Mouse (Mus musculus) CD4-positive helper T cell, adult 2 months (primary cell): Measurements from ENCODE around the gene Entpd6.
A peak's percentile ranks its signal among the peaks of the same experiment; 100 is the strongest.

Source experiments
- DNase-seq: peaks from one replicate; pipeline ENCODE4 v3.0.0-alpha.2; 2012; ENCODE audit warnings: low read depth, missing footprints, low spot score

The Entpd6 gene

DNA sequence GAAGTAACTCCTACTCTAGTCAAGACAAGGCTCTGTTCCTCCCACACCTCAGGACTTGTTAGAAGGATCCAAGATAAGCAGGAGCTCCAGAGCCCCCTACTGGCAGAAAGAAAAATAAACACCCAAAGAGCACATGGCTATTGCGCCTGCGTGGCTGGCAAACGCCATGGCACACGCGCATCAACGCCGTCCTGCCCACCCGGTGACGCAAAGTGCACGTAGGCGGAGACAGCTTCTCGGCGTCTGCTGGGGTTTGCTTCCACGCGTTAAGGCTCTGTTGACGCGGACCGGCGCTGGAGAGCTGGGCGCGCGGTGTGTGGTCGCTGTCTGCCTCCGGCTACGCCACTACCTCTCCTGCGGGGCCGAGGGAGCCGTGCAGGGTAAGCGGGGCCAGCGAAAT lies at the start of gene Entpd6:
Entpd6 (plus strand) TSS at position 189 of the 400 bp plus-strand sequence.
- DNase-seq, result peak; percentile 97

GRCm38 (mm10) chr2:150712167-150712674 lies 36.6 kb upstream of the Entpd6 start:
- DNase-seq, result no peak

GRCm38 (mm10) chr2:150735756-150736576 lies 12.9 kb upstream of the Entpd6 start:
- DNase-seq, result no peak

DNA sequence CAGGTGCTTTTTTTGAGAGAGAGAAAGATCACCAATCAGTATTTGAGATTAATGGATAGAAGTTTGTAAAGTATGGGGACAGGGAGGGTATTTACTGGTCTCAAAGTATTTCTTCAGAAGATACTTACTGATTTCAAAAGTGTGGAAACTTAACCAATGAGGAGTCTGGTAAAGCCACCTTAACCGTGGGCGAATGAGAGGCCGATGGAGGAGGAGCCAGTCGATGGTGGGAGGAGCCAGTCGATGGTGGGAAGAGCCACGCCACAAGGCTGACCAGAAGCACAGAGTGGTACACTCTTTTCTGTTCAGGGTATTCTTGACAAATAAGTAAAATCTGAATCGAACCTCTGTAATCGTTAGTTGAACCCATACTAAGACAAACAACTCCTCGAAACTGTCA lies 11.0 kb upstream of the Entpd6 start:
- DNase-seq, result no peak

DNA sequence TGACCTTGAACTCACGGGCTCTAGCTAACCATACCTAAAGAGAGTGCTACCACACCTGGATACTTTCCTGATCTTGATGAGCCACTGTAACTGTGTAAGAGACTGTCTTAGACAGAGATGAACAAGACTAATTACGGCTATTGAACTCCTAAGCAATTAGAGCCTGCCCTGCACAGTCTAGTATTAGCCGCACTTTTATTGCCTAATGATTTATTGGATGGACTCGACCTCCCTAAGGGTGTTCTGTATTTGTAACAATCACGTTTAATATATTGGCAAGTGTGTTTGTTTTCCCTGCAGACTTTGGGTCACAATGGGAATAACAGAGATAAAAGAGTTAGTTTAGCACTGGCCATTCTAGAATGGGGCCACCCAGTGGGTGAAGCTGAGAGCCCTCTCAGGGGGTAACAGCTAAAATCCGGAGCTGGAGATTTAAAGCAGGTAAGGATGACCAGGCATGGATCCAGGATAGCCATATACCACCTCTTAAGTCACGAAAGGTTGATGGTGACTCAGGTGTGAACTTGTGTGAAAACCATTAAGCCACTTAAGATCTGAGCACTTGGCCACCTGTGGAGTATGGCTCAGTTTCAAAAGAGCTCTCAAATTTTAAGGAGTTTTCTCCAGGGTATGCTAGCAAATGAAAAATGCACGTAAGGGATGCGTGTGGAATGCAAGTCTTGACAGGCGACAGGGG lies 8.5 kb upstream of the Entpd6 start:
- no peak for DNase-seq

DNA sequence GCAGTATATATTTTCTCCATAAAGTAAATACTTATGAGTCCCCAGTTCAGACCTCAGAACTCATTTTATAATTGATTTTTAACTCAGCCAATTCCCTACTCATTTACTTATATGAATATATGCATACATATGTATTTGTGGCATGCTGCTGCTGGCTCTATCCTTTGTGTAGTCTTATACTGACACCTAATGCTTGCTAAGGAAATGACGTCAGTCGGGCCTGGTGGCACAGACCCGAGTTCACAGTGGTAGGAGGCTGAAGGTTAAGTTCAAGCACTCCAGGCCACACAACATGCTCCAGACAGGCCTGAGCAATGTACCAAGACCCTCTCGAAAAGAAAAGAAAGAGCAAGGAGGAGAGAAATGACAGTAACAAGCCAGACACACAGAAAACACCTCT lies 7.4 kb upstream of the Entpd6 start:
- peak; percentile 18 for DNase-seq

GRCm38 (mm10) chr2:150745016-150745415 lies 3.8 kb upstream of the Entpd6 start:
- DNase-seq, result no peak

DNA sequence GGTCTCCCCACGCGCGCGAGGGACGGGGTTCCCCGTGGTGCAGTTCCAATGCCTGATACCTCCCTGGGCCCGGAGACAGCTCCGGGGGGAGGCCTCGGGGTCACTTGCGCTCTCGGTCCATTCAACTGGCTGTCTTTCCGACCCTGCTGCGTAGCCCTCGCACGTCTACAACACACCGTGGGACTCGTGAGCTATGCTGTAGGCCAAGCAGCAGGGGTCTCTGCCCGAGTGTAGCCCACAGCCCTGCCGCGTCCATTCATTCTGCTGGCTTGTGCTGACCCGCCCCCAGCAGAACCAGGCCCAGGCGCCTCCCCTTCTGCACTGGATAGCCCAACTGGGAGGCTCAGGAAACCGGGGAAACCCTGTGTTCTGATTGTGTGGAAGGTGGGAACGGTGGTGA lies 441 bp downstream of the Entpd6 start:
- DNase-seq, result no peak

DNA sequence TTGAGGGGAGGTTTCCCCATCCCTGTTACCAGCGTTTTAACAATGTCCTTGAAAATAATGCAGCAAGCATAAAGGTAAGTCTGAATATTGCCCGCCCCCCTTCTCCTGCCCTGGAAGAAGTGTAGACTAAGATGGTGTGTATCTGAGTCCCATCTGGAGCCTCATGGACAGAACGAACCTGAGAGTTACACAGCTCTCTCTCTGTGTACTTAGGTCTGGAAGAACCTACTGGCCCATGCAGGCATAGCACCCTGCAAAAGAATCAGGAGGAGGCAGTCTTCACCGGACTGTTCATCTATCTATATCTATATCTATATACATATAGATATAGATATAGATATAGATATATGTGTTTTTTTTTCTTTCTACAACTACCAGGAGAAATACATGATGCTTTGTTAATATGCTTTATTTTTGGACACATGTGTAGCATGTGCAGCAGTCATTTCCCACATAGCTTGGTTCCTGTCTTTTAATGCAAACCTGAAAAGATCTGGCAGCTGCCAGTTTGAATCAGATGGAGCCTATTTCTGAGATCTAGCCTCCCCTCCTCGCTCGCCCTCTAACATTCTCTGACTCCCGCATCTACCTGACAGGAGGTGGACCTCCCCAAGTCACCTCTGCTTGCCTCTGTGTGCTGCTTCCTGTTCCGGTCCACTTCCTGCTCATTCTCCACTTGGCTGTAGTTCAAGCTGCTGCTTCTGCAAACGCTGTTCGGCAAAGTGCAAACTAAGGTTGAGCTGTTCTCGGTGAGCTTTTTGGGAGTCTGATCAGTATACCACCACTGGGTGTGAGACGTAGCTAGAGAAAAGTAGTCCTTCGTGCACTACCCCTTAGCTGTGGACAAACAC lies 1.5 kb downstream of the Entpd6 start:
- peak; percentile 72 for DNase-seq

GRCm38 (mm10) chr2:150755016-150755415 lies 6.2 kb downstream of the Entpd6 start:
- no peak for DNase-seq

GRCm38 (mm10) chr2:150761476-150761875 lies 12.6 kb downstream of the Entpd6 start:
- DNase-seq, result no peak

GRCm38 (mm10) chr2:150765619-150766018 lies 16.8 kb downstream of the Entpd6 start:
- DNase-seq, result no peak

GRCm38 (mm10) chr2:150766083-150766862 lies 17.4 kb downstream of the Entpd6 start:
- DNase-seq, result no peak

DNA sequence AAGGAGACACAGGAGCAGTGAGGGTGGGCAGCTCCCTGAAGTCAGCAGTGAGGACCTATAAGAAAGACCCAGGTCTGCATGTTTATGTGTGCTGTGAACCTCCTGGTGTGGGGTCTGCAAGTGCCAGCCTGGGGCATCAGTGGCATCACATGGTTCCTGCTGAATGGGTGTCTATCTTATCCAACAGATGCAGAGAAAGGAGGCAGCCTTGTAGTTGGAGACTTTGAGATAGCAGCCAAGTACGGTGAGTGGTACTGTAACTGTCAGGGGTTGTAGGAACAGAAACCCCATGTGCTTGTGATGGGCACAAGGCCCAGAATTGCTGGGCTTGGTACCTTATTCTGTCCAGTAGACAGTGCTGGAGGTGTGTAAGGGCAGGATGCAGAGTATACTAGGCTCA lies 19.8 kb downstream of the Entpd6 start:
- DNase-seq, result no peak

DNA sequence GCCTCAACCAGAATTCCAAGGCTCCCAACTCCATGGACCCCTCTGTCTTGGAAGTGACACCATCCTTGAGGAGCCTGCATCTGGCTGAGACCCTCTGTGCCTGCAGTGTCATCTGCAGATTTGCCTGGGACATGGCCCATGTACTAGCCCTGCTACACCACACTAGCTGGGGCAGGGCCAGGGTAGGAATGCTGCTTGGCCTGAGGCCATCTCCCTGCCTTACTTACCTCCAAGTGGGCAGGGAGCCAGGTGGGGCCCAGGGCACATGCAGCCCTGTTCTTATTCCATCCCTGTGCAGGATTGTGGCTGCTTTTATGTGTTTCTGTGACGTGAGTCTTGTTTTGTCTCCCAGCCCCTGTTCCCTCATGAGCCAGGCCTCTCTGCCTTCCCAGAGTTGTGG lies 21.9 kb downstream of the Entpd6 start:
- no peak for DNase-seq

- DNase-seq, result no peak
Measured at GRCm38 (mm10) chr2:150771169-150771568, 22.3 kb downstream of the Entpd6 start.

DNA sequence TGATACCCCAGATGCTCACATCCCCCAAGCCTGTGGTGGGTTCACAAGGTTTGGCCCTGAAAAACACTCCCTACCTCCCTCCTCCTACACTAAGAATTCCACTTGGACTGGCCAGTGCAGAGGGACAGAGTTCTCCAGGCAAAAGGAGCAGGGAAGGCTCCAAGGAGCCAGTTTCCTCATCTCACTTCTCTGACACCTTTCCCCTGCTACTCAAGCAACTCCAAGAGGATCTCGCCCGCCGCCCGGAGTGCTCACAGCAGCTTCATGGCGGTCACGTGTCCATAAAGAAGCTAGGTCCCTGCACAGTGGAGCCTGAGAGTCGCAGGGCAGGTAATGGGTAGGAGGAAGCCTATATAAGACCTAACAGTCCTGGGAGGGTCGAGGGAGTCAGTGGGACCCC lies 23.2 kb downstream of the Entpd6 start:
- DNase-seq, result no peak

GRCm38 (mm10) chr2:150772466-150773119 lies 23.8 kb downstream of the Entpd6 start:
- no peak for DNase-seq

DNA sequence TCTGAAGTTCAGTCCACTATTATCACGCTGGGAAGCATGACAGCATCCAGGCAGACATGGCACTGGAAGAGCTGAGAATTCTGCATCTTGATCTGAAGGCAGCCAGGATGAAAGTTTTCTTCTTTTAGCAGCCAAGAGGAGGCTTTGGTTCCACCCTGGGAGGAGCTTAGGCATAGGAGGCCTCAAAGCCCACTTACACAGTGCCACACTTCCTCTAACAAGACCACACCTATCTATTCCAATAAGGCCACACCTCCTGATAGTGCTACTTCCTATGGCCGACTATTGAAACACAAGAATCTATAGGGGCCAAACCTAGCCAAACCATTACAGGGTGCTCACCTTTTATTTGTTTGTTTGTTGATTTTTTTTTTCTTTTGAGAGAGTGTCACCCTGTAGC lies 34.0 kb downstream of the Entpd6 start:
- no peak for DNase-seq
